Mouse (Mus musculus) naive thymus-derived CD4-positive, alpha-beta T cell, adult 5 months (primary cell): ENCODE measurements around the gene Lep. TPM values are rescaled to one million over a fixed set of nuclear protein-coding genes. Genes with fewer than 3 reads are reported as not detected.

Experiments used
- polyA plus RNA-seq: library from polyadenylated mRNA; unstranded; fragments of 100-300 nt; shearing (Covaris generic); gene quantifications from one replicate; pipeline ENCODE4 v1.2.1, GENCODE M21; 2017

The Lep gene
- not detected for polyA plus RNA-seq

GRCm38 (mm10) chr6:29059846-29060685 lies at the start of gene Lep:
Lep (plus strand) TSS chr6:29060220.

Other genes starting within 250 kb of the Lep start
- not detected for gene Lrrc4, start 228.5 kb upstream of the Lep start, polyA plus RNA-seq
- 54.2 TPM for gene Rbm28, start 104.8 kb downstream of the Lep start, polyA plus RNA-seq
- gene Prrt4, start 119.4 kb downstream of the Lep start, polyA plus RNA-seq, result not detected
- 182 TPM for gene Impdh1, start 156.1 kb downstream of the Lep start, polyA plus RNA-seq
- gene Hilpda, start 212.3 kb downstream of the Lep start, polyA plus RNA-seq, result 25.5 TPM
- gene Fam71f2, start 219.4 kb downstream of the Lep start, polyA plus RNA-seq, result 0.73 TPM